Mouse (Mus musculus) bone marrow, adult 2 months (tissue): ENCODE results near the gene Gpld1.

Source experiments
- CTCF ChIP-seq: fragments of 200-500 bp; IDR thresholded peaks from 2 replicates; pipeline ENCODE4 v1.5.1; 2011; ENCODE audit warnings: low read length, control low read depth; ENCODE audit not compliant: control insufficient read depth, insufficient read depth
- POLR2A ChIP-seq: fragments of 200-500 bp; IDR thresholded peaks from 2 replicates; pipeline ENCODE4 v1.6.1; 2011; ENCODE audit warnings: low read depth, mild to moderate bottlenecking, control low read depth, low read length, borderline replicate concordance; ENCODE audit not compliant: control insufficient read depth

DNA sequence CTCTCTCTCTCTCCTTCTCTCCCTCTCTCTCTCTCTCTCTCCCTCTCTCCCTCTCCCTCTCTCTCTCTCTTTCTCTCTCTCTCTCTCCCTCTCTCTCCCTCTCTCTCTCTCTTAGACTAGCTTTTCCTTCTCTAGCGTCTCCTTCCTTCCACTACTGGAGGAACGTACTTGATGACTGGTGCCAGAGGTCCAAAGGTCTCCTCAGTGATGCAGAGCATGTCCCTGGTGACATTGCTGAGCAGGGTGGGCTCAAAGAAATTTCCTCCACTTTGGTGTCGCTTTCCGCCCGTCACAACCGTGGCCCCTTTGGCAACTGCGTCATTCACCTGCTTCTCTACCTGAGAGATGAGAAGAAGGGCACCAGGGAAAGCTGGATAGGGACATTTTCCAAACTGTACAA, 29.4 kb upstream of the Gpld1 start:
- TF ChIP-seq CTCF = no peak
- no peak for TF ChIP-seq POLR2A
